Mouse (Mus musculus) brain, embryonic 14.5 days (tissue): ENCODE measurements at regions not wholly inside any gene's neighbourhood (a gene's known extent, or its start where the extent isn't known, plus 50 kb on each side); places are given as distances from the start of the nearest gene placed in this dataset.

Experiments
- CTCF ChIP-seq: fragments of 200-500 bp; IDR thresholded peaks from 2 replicates; pipeline ENCODE4 v1.5.1; 2012; ENCODE audit warnings: inconsistent platforms, mild to moderate bottlenecking, moderate library complexity, borderline replicate concordance; ENCODE audit not compliant: insufficient read depth, insufficient read length; ENCODE audit errors: extremely low read depth
- POLR2A ChIP-seq: fragments of 200-500 bp; IDR thresholded peaks from 2 replicates; pipeline ENCODE4 v1.6.1; 2012; ENCODE audit warnings: mild to moderate bottlenecking, inconsistent platforms, borderline replicate concordance; ENCODE audit not compliant: poor library complexity, insufficient read depth, insufficient read length, severe bottlenecking; ENCODE audit errors: extremely low read depth

GRCm38 (mm10) chr12:32640591-32640990 lies 178.8 kb upstream of the Nampt start:
- TF ChIP-seq CTCF (no peak), POLR2A (no peak)
